Mouse (Mus musculus): Measurements from ENCODE around the gene Nlrp3.

DNA sequence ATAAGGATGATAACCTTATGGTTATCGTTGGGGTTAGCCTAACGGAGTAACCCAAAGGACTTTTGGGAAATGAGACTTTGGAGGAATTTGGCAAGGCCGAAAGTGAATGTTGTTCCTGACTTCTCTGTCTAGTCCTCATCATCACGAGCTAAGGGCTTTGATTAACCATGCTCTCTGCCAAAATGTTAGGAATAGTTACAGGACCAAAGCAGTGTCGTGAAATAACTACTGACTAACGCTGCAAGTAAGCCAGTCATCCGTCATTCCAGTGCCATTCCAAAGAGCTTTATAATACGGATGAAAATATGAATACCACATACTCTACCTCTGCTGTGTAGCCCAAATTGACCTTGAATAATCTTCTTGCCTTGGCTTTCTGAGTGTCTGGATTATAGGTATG lies 55.6 kb downstream of the Nlrp3 start:
- TF ChIP-seq CTCF (IDR thresholded peaks at IDR 0.05; ENCODE audit: control insufficient read depth, insufficient read depth, insufficient read length) (no peak), MYOD1 (IDR thresholded peaks at IDR 0.05; ENCODE audit: control insufficient read depth, insufficient read length, low read depth) (no peak), MYOG (IDR thresholded peaks at IDR 0.05; ENCODE audit: control insufficient read depth, extremely low read depth, insufficient read length) (no peak), MAX (IDR thresholded peaks at IDR 0.05) (no peak), FOSL1 (IDR thresholded peaks at IDR 0.05; ENCODE audit: insufficient read depth, low read length, poor library complexity, severe bottlenecking) (no peak)

Data from C2C12 (cell line).